Mouse (Mus musculus): ENCODE results near the gene Olfr1416.
A peak's percentile ranks its signal among the peaks of the same experiment; 100 is the strongest.
"Not testable (repeated sequence)": the region's sequence is repeated elsewhere in the genome, so short reads cannot be mapped to it uniquely, and the experiment has no call there.

Gene Olfr1416

GRCm38 (mm10) chr1:92485013-92485412 is at the start of gene Olfr1416:
Gene Olfr1416, minus strand, starts transcription at chr1:92485113.
- DNase-seq (ENCODE audit: low read depth, low spot score): no peak

- DNase-seq (ENCODE audit: low read depth, low spot score): no peak
Measured at GRCm38 (mm10) chr1:92523764-92524163, 38.9 kb upstream of the Olfr1416 start.

- DNase-seq (ENCODE audit: low read depth, low spot score): peak; percentile 72
Measured at GRCm38 (mm10) chr1:92521376-92521775, 36.5 kb upstream of the Olfr1416 start.

GRCm38 (mm10) chr1:92519046-92519445 is 34.1 kb upstream of the Olfr1416 start:
- DNase-seq (ENCODE audit: low read depth, low spot score): no peak

GRCm38 (mm10) chr1:92518561-92518960 is 33.6 kb upstream of the Olfr1416 start, which contains the start of gene Olfr1414:
Gene Olfr1414, minus strand, starts transcription at chr1:92518661.
- DNase-seq (ENCODE audit: low read depth, low spot score): no peak

- DNase-seq (ENCODE audit: low read depth, low spot score): no peak
Measured at GRCm38 (mm10) chr1:92515390-92515789, 30.5 kb upstream of the Olfr1416 start.

- not testable (repeated sequence) for DNase-seq (ENCODE audit: low read depth, low spot score)
Measured at GRCm38 (mm10) chr1:92511646-92512045, 26.7 kb upstream of the Olfr1416 start.

- DNase-seq (ENCODE audit: low read depth, low spot score): no peak
Measured at GRCm38 (mm10) chr1:92496001-92496400, 11.1 kb upstream of the Olfr1416 start, which contains the start of gene Olfr1415. Gene Olfr1415, minus strand, starts transcription at chr1:92496101.

GRCm38 (mm10) chr1:92474066-92474578 is 10.8 kb downstream of the Olfr1416 start:
- DNase-seq (ENCODE audit: low read depth, low spot score): no peak

GRCm38 (mm10) chr1:92473165-92474041 is 11.5 kb downstream of the Olfr1416 start, which contains the start of gene Ndufa10:
Gene Ndufa10, minus strand, starts transcription at chr1:92473860.
- peak; percentile 94 for DNase-seq (ENCODE audit: low read depth, low spot score)

GRCm38 (mm10) chr1:92468891-92469290 is 16.0 kb downstream of the Olfr1416 start:
- DNase-seq (ENCODE audit: low read depth, low spot score): no peak

- DNase-seq (ENCODE audit: low read depth, low spot score): no peak
Measured at GRCm38 (mm10) chr1:92458416-92458815, 26.5 kb downstream of the Olfr1416 start.

GRCm38 (mm10) chr1:92457758-92458157 is 27.2 kb downstream of the Olfr1416 start:
- no peak for DNase-seq (ENCODE audit: low read depth, low spot score)

GRCm38 (mm10) chr1:92453751-92454445 is 31.0 kb downstream of the Olfr1416 start:
- DNase-seq (ENCODE audit: low read depth, low spot score): peak; percentile 55

- no peak for DNase-seq (ENCODE audit: low read depth, low spot score)
Measured at GRCm38 (mm10) chr1:92448293-92448692, 36.6 kb downstream of the Olfr1416 start.

GRCm38 (mm10) chr1:92441453-92442063 is 43.4 kb downstream of the Olfr1416 start:
- no peak for DNase-seq (ENCODE audit: low read depth, low spot score)

GRCm38 (mm10) chr1:92440066-92440750 is 44.7 kb downstream of the Olfr1416 start:
- DNase-seq (ENCODE audit: low read depth, low spot score): no peak

GRCm38 (mm10) chr1:92437678-92438271 is 47.1 kb downstream of the Olfr1416 start:
- no peak for DNase-seq (ENCODE audit: low read depth, low spot score)

- DNase-seq (ENCODE audit: low read depth, low spot score): no peak
Measured at GRCm38 (mm10) chr1:92436831-92437321, 48.0 kb downstream of the Olfr1416 start.

- DNase-seq (ENCODE audit: low read depth, low spot score): no peak
Measured at GRCm38 (mm10) chr1:92434986-92435385, 49.9 kb downstream of the Olfr1416 start.

GRCm38 (mm10) chr1:92432791-92433190 is 52.1 kb downstream of the Olfr1416 start:
- no peak for DNase-seq (ENCODE audit: low read depth, low spot score)
